Mouse (Mus musculus) limb, embryonic 15.5 days (tissue): Measurements from ENCODE around the gene Fgfr2. TPM values are rescaled to one million over a fixed set of nuclear protein-coding genes. Genes with fewer than 3 reads are reported as not detected.

Source experiments
- microRNA-seq: library from miRNA; unstranded; fragments of <30 nt; microRNA quantifications from one replicate; pipeline ENCODE4, GENCODE M21; 2016
- polyA plus RNA-seq: library from polyadenylated mRNA; unstranded; fragments of >200 nt; fragmentation: Nextera tagmentation; extraction: Ambion mirVana; gene quantifications from 2 replicates; pipeline ENCODE4 v1.2.1, GENCODE M21; 2015

Gene Fgfr2
- polyA plus RNA-seq, 1 experiment from 2014 or later = 101 TPM

Small RNA genes lying within 50 kb of the gene (microRNA-seq; reads per million reads assigned to microRNA genes)
- not detected for gene Mir7061

Other genes starting within 250 kb of the Fgfr2 start
- 13.6 and 16.2 TPM in 2 replicates for gene Zranb1, start 192.2 kb downstream of the Fgfr2 start, polyA plus RNA-seq
- gene Ctbp2, start 1.0 kb upstream of the Fgfr2 start, polyA plus RNA-seq = 47.4 and 56.3 TPM in 2 replicates